Mouse (Mus musculus): ENCODE results near the gene Kcnn4.

Gene Kcnn4

GRCm38 (mm10) chr7:24369731-24370541 lies at the start of gene Kcnn4:
Gene Kcnn4 (plus strand): TSS chr7:24370263.
- no peak for DNase-seq

GRCm38 (mm10) chr7:24322593-24322992 lies 47.5 kb upstream of the Kcnn4 start:
- DNase-seq: no peak

GRCm38 (mm10) chr7:24325197-24325596 lies 44.9 kb upstream of the Kcnn4 start:
- DNase-seq: no peak

- no peak for DNase-seq
Measured at GRCm38 (mm10) chr7:24325675-24326128, 44.4 kb upstream of the Kcnn4 start.

GRCm38 (mm10) chr7:24326273-24327135 lies 43.6 kb upstream of the Kcnn4 start:
- no peak for DNase-seq

- DNase-seq: no peak
Measured at GRCm38 (mm10) chr7:24327281-24327975, 42.6 kb upstream of the Kcnn4 start.

GRCm38 (mm10) chr7:24333304-24333986 lies 36.6 kb upstream of the Kcnn4 start, which contains the start of gene Tescl:
Gene Tescl (minus strand): TSS chr7:24333936.
- peak in 1 of 2 experiments; percentile 16 for DNase-seq

- DNase-seq: peak; percentile 69 to 75
Measured at GRCm38 (mm10) chr7:24335699-24336309, 34.3 kb upstream of the Kcnn4 start.

- DNase-seq: no peak
Measured at GRCm38 (mm10) chr7:24338241-24338640, 31.8 kb upstream of the Kcnn4 start.

- no peak for DNase-seq
Measured at GRCm38 (mm10) chr7:24343701-24344272, 26.3 kb upstream of the Kcnn4 start.

GRCm38 (mm10) chr7:24346444-24346843 lies 23.6 kb upstream of the Kcnn4 start:
- DNase-seq: no peak

- DNase-seq: no peak
Measured at GRCm38 (mm10) chr7:24348896-24349295, 21.2 kb upstream of the Kcnn4 start, which contains the start of gene Lypd5. Gene Lypd5 (plus strand): TSS chr7:24349196.

- DNase-seq: no peak
Measured at GRCm38 (mm10) chr7:24355646-24356045, 14.4 kb upstream of the Kcnn4 start.

- no peak for DNase-seq
Measured at GRCm38 (mm10) chr7:24356081-24356480, 14.0 kb upstream of the Kcnn4 start.

- DNase-seq: no peak
Measured at GRCm38 (mm10) chr7:24357899-24358298, 12.2 kb upstream of the Kcnn4 start.

- no peak for DNase-seq
Measured at GRCm38 (mm10) chr7:24359269-24359668, 10.8 kb upstream of the Kcnn4 start.

GRCm38 (mm10) chr7:24361001-24361400 lies 9.1 kb upstream of the Kcnn4 start:
- DNase-seq: no peak

GRCm38 (mm10) chr7:24363228-24363627 lies 6.8 kb upstream of the Kcnn4 start:
- DNase-seq: no peak

GRCm38 (mm10) chr7:24364827-24365226 lies 5.2 kb upstream of the Kcnn4 start:
- peak; percentile 81 to 87 for DNase-seq

GRCm38 (mm10) chr7:24365258-24366014 lies 4.6 kb upstream of the Kcnn4 start:
- no peak for DNase-seq
